Mouse (Mus musculus) stomach, embryonic 14.5 days (tissue): Measurements from ENCODE around the gene Slc39a5. TPM values are rescaled to one million over a fixed set of nuclear protein-coding genes. Genes with fewer than 3 reads are reported as not detected.
A peak's percentile ranks its signal among the peaks of the same experiment; 100 is the strongest.

ENCODE experiments used
- ATAC-seq: fragments of 200-750 bp; cut with Nextera tagmentation; 2 replicates; pipeline ENCODE4 v1.8.0; 2017; ENCODE audit warnings: low read depth, moderate TSS enrichment; ENCODE audit not compliant: insufficient number of reproducible peaks, insufficient read depth, low FRiP score
- H3K27ac ChIP-seq: fragments of 300-500 bp; sonication (generic); 2 replicates; pipeline ENCODE4 v1.5.1; 2014; ENCODE audit warnings: mild to moderate bottlenecking, low read length, moderate library complexity, mixed read lengths
- H3K27me3 ChIP-seq: fragments of 300-500 bp; sonication (generic); 2 replicates; pipeline ENCODE4 v1.6.1; 2014; ENCODE audit warnings: low read length, control low read depth, mixed read lengths; ENCODE audit not compliant: control insufficient read depth, insufficient read depth
- H3K36me3 ChIP-seq: fragments of 300-500 bp; sonication (generic); 2 replicates; pipeline ENCODE4 v1.6.1; 2014; ENCODE audit warnings: mild to moderate bottlenecking, control low read depth, low read length, moderate library complexity, mixed read lengths; ENCODE audit not compliant: control insufficient read depth, insufficient read depth
- H3K4me1 ChIP-seq: fragments of 300-500 bp; sonication (generic); 2 replicates; pipeline ENCODE4 v1.6.1; 2014; ENCODE audit warnings: low read length, control low read depth, mixed read lengths; ENCODE audit not compliant: control insufficient read depth, insufficient read depth
- H3K4me2 ChIP-seq: fragments of 300-500 bp; sonication (generic); replicated peaks from 2 replicates; pipeline ENCODE4 v1.6.1; 2014; ENCODE audit warnings: low read depth, low read length, control low read depth
- H3K4me3 ChIP-seq: fragments of 300-500 bp; sonication (generic); 2 replicates; pipeline ENCODE4 v1.5.1; 2014; ENCODE audit warnings: low read depth, low read length, control low read depth
- H3K9ac ChIP-seq: fragments of 300-500 bp; sonication (generic); replicated peaks from 2 replicates; pipeline ENCODE4 v1.6.1; 2014; ENCODE audit warnings: low read depth, mild to moderate bottlenecking, control low read depth, low read length, moderate library complexity, mixed read lengths
- H3K9me3 ChIP-seq: fragments of 300-500 bp; sonication (generic); 2 replicates; pipeline ENCODE4 v1.6.1; 2016; ENCODE audit warnings: low read depth, low read length, control low read depth; ENCODE audit not compliant: control insufficient read depth
- WGBS: fragments of 180-500 bp; shearing (Covaris S2); extraction: QIAGEN DNeasy Blood & Tissue Kit; methylation state at CpG from one replicate; pipeline ENCODE4 v1.1.7; 2014; 5-methylcytosine and 5-hydroxymethylcytosine counted together
- polyA plus RNA-seq: library from polyadenylated mRNA; unstranded; fragments of >200 nt; fragmentation: Nextera tagmentation; extraction: Ambion mirVana; gene quantifications from 2 replicates; pipeline ENCODE4 v1.2.1, GENCODE M21; 2014

Gene Slc39a5
- polyA plus RNA-seq, 1 experiment from 2014 or later, result 3.7 TPM

- peak overlapping the region; percentile 97 for H3K9ac ChIP-seq
- H3K9me3 ChIP-seq, result no peaks in the 10 kb centered on the region
- peaks cover 34% of the 10 kb centered on the region for H3K36me3 ChIP-seq
- peak overlapping the region; percentile 100 for H3K4me3 ChIP-seq
- no peaks in the 10 kb centered on the region for H3K27me3 ChIP-seq
- peak overlapping the region; percentile 69 for H3K4me2 ChIP-seq
- peak; percentile 72 for ATAC-seq
- H3K27ac ChIP-seq, result peak overlapping the region; percentile 96
- peaks cover 20% of the 10 kb centered on the region for H3K4me1 ChIP-seq
- under 1% methylated on average over 43 of the region's 47 CpGs for WGBS
Measured at GRCm38 (mm10) chr10:128377222-128377939, 23.6 kb downstream of the Slc39a5 start.

- Histone ChIP-seq H3K9ac (peak within 1 kb of the TSS; percentile 97), H3K4me1 (peaks cover 20% of the 10 kb centered on the region), H3K27me3 (no peaks in the 10 kb centered on the region)
Measured at GRCm38 (mm10) chr10:128376455-128377211, 24.4 kb downstream of the Slc39a5 start, which contains the start of gene Ankrd52. Gene Ankrd52, plus strand, starts transcription at chr10:128377115.

GRCm38 (mm10) chr10:128376099-128376454 lies 25.0 kb downstream of the Slc39a5 start:
- 49% methylated on average over 4 of the region's 4 CpGs for WGBS
- Histone ChIP-seq H3K4me1 (peaks cover 20% of the 10 kb centered on the region), H3K4me2 (peak overlapping the region; percentile 69), H3K9me3 (no peaks in the 10 kb centered on the region), H3K27ac (peak overlapping the region; percentile 96), H3K36me3 (peaks cover 23% of the 10 kb centered on the region; the same call in 1 of the 2 replicates), H3K27me3 (no peaks in the 10 kb centered on the region), H3K4me3 (0 out of 2 replicates have a peak overlapping the region, but pooled peaks have one; percentile 100), H3K9ac (peak overlapping the region; percentile 97)
- no peak for ATAC-seq

More at GRCm38 (mm10) chr10:128376455-128377211, 24.4 kb downstream of the Slc39a5 start, which contains the start of gene Ankrd52:
- H3K9me3 ChIP-seq, result no peaks in the 10 kb centered on the region
- peak; percentile 94 for ATAC-seq
- H3K36me3 ChIP-seq, result peaks cover 27% of the 10 kb centered on the region
- H3K4me3 ChIP-seq, result peak within 1 kb of the TSS; percentile 100
- peak within 1 kb of the TSS; percentile 69 for H3K4me2 ChIP-seq
- H3K27ac ChIP-seq, result peak within 1 kb of the TSS; percentile 96
- WGBS, result under 1% methylated on average over 61 of the region's 73 CpGs

- H3K9me3 ChIP-seq, result no peaks in the 10 kb centered on the region
- H3K9ac ChIP-seq, result no peak overlapping the region
- no peak overlapping the region for H3K27ac ChIP-seq
- H3K4me3 ChIP-seq, result no peak overlapping the region
- no peaks in the 10 kb centered on the region for H3K27me3 ChIP-seq
- ATAC-seq, result no peak
- H3K36me3 ChIP-seq, result peaks cover 7% of the 10 kb centered on the region; the same call in 1 of the 2 replicates
- WGBS, result 82% methylated on average over 6 of the region's 6 CpGs
- H3K4me1 ChIP-seq, result peaks cover 20% of the 10 kb centered on the region
- no peak overlapping the region for H3K4me2 ChIP-seq
Measured at GRCm38 (mm10) chr10:128374393-128374792, 26.6 kb downstream of the Slc39a5 start.

GRCm38 (mm10) chr10:128372989-128373748 lies 27.9 kb downstream of the Slc39a5 start:
- no peak overlapping the region for H3K9ac ChIP-seq
- no peak overlapping the region for H3K27ac ChIP-seq
- no peak overlapping the region for H3K4me3 ChIP-seq
- ATAC-seq, result no peak
- H3K36me3 ChIP-seq, result no peaks in the 10 kb centered on the region
- no peak overlapping the region for H3K4me2 ChIP-seq
- WGBS, result 84% methylated on average over 6 of the region's 6 CpGs
- H3K4me1 ChIP-seq, result peaks cover 12% of the 10 kb centered on the region
- H3K9me3 ChIP-seq, result no peaks in the 10 kb centered on the region
- H3K27me3 ChIP-seq, result no peaks in the 10 kb centered on the region

- Histone ChIP-seq H3K9me3 (no peaks in the 10 kb centered on the region), H3K4me2 (no peak overlapping the region), H3K4me3 (no peak overlapping the region), H3K9ac (no peak overlapping the region), H3K27ac (no peak overlapping the region), H3K36me3 (no peaks in the 10 kb centered on the region), H3K27me3 (no peaks in the 10 kb centered on the region), H3K4me1 (peaks cover 15% of the 10 kb centered on the region; the same call in 1 of the 2 replicates)
- ATAC-seq, result no peak
- WGBS, result 81% methylated on average over 5 of the region's 5 CpGs
Measured at GRCm38 (mm10) chr10:128372142-128372541, 28.9 kb downstream of the Slc39a5 start.

GRCm38 (mm10) chr10:128370601-128371000 lies 30.4 kb downstream of the Slc39a5 start:
- Histone ChIP-seq H3K4me1 (peaks cover 8% of the 10 kb centered on the region; the same call in 1 of the 2 replicates), H3K27me3 (no peaks in the 10 kb centered on the region), H3K4me3 (no peak overlapping the region), H3K36me3 (no peaks in the 10 kb centered on the region), H3K9ac (no peak overlapping the region), H3K27ac (no peak overlapping the region), H3K9me3 (no peaks in the 10 kb centered on the region), H3K4me2 (no peak overlapping the region)
- 50% methylated on average over 4 of the region's 4 CpGs for WGBS
- no peak for ATAC-seq

GRCm38 (mm10) chr10:128370021-128370420 lies 31.0 kb downstream of the Slc39a5 start:
- no peaks in the 10 kb centered on the region for H3K27me3 ChIP-seq
- no peak for ATAC-seq
- no peak overlapping the region for H3K4me2 ChIP-seq
- no peak overlapping the region for H3K4me3 ChIP-seq
- H3K9ac ChIP-seq, result no peak overlapping the region
- no peak overlapping the region for H3K27ac ChIP-seq
- 61% methylated on average over 5 of the region's 6 CpGs for WGBS
- no peaks in the 10 kb centered on the region for H3K9me3 ChIP-seq
- peaks cover 8% of the 10 kb centered on the region; the same call in 1 of the 2 replicates for H3K4me1 ChIP-seq
- H3K36me3 ChIP-seq, result peaks cover 5% of the 10 kb centered on the region; the same call in 1 of the 2 replicates
